Mouse (Mus musculus): ENCODE results near the gene Bod1l.

The Bod1l gene

GRCm38 (mm10) chr5:41758671-41759639 lies 85.2 kb downstream of the Bod1l start:
- no peak for DNase-seq

GRCm38 (mm10) chr5:41757338-41757737 lies 86.8 kb downstream of the Bod1l start:
- DNase-seq = no peak

DNA sequence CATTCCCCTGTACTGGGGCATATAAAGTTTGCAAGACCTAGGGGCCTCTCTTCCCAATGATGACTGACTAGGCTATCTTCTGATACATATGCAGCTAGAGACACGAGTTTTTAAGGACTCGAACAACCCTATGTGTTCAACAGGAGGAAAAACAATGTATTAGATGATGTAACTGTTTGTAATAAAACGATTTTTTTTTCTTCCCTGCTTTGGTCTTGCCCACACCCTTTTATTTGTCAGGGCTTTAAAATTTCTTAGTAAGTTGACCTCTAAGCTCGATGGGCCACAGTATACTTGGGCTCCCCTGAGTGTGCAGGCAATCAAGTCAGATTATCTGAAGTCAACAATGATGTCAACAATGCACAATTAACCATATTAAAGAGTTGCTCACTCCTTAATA lies 87.7 kb downstream of the Bod1l start:
- no peak for DNase-seq

DNA sequence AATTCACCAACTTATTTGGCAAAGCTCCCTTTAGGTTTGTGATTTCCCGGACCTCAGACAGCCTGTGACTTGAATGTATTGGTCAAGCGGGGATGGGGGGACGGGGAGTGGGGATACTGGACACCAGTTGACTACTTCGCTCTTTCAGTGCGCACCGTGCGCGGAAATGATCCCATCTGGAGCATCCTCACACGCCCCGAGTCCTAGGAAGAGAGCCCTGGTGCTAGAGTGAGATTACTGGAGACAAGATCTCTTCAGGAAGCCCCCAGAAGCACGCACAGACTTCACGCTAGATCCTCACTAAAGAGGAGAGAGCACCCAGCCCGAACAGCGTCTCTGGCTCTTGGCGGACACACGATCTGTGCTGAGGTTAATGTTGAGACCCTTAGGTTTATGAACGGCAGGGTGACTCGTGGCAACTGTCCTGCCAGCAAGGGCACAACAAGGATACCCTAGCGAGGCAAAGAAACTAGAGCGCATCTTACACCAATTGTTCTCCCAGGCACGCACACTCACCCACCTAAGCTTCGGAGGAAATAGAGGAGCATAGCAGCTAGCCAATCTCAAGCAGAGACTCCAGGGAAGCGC lies 88.6 kb downstream of the Bod1l start:
- DNase-seq = no peak

DNA sequence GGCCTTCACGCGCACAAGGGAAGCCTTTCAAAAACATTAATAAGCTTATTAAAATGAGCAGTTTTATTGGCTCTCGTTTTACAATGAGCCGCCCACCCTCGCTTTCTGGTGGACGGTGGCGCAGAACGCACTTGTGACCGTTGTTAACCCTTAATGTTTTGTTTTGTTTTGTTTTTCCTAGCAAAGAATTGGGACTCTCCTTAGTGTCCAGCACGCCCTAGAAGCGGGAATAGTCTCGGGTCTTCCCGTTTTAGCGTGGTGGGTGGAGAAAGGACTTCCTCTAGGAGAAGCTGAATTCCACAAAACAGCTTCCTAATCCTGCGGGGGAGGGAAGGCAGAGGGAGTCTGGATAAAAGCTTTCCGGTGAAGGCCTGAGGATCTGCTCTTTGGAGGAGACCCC lies 89.3 kb downstream of the Bod1l start:
- no peak for DNase-seq

GRCm38 (mm10) chr5:41754226-41754775 lies 89.8 kb downstream of the Bod1l start:
- no peak for DNase-seq

GRCm38 (mm10) chr5:41752721-41753120 lies 91.4 kb downstream of the Bod1l start:
- DNase-seq = no peak

DNA sequence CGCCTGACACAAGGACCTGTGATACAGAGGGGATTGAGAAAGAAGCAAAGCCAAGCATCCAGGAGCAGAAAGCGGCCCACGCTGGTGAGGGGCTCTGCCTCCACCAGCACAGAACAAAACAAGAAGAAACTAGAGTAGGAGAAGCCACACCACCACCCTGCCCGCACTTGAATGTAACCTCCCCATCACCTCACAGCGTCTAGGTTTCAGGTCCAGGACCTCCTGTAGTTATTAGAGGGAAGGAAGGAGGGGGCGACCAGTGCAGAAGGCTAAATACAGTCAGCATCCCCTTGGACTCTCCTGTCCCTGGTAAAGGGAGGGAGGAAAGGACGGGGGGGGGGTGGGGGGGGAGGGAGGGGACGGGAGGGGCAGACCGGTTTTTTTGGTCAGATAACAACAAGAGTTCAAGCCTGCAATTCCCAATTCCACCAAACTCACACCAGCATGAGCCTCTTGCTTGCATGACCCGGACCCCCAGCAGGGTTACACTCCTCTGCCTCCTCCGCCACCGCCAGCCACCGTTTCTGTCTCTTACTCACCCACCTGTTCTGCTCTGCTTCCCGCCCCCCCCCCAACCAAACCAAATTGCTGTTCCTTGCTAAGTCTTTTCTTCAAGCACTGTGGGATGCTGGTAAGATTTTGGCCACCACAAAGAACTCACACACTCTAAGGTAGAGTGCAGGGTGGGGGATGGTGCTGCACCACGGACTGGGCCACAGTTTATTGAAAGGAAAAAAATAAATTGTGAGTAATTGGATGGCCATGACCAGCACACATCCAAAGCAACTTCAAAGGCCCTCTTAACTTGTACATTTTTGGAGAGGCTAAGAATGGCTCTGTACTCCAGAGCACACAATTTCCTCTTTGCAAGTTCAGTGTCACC lies 99.0 kb downstream of the Bod1l start:
- DNase-seq = no peak

DNA sequence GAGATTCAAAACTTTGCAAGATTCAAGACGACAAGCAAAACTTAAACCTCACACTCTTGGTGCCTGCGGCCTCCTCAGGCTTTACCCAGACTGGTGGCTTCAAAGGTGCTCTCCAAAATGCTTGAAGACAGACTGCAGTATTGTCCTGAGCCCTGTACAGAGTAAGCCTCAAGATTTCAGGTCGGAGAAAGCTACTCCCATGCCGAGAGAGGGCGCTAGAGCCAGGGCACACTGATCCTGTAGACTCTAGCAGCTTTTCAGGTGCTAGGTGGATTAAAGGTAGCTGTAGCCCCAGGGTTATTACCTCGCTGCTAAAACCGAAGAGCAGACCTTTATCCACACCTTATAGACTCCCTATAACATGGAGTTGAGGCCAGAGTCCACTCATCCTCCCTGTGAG lies 99.9 kb downstream of the Bod1l start:
- no peak for DNase-seq

GRCm38 (mm10) chr5:41738817-41739216 lies 105.3 kb downstream of the Bod1l start:
- DNase-seq = no peak
